Mouse (Mus musculus): ENCODE measurements around the gene Pcnp.
"Not testable (repeated sequence)": the region's sequence is repeated elsewhere in the genome, so short reads cannot be mapped to it uniquely, and the experiment has no call there.

The Pcnp gene

GRCm38 (mm10) chr16:55967221-55967620 lies 62.3 kb downstream of the Pcnp start:
- DNase-seq (ENCODE audit: low read depth), result no peak

DNA sequence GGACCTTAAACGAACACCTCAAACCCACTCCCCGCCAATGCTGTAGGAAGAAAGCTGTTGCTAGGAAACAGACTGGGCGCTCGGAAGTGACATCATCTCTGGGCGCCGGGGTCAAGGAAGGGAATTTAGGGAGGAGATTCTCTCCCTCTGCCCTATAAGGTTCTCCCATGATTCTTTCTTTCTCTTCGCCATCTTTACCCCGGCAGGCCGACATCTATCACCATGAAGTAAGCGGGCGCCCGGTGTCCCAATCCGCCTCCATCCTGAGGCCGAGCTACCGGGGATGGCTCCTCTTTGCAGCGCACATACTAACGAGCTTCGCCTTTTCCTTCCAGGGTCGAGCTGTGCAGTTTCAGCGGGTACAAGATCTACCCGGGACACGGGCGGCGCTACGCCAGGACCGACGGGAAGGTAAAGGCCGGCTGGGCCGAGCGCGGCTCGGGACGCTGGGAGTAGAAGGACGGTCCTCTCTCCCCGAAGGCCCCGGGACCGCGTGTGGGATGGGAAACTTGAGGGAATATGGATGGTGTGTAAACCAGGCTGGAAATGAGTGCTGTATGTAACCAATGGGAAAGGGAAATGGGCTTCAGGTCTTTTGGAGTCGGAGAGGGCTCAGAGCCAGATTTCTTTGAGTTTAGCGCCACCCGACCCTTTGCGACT lies 63.2 kb downstream of the Pcnp start, which contains the start of gene Rpl24:
Gene Rpl24 (plus strand): TSS at position 64 of the 660 bp plus-strand sequence.
- peak; percentile 94 for DNase-seq (ENCODE audit: low read depth)

DNA sequence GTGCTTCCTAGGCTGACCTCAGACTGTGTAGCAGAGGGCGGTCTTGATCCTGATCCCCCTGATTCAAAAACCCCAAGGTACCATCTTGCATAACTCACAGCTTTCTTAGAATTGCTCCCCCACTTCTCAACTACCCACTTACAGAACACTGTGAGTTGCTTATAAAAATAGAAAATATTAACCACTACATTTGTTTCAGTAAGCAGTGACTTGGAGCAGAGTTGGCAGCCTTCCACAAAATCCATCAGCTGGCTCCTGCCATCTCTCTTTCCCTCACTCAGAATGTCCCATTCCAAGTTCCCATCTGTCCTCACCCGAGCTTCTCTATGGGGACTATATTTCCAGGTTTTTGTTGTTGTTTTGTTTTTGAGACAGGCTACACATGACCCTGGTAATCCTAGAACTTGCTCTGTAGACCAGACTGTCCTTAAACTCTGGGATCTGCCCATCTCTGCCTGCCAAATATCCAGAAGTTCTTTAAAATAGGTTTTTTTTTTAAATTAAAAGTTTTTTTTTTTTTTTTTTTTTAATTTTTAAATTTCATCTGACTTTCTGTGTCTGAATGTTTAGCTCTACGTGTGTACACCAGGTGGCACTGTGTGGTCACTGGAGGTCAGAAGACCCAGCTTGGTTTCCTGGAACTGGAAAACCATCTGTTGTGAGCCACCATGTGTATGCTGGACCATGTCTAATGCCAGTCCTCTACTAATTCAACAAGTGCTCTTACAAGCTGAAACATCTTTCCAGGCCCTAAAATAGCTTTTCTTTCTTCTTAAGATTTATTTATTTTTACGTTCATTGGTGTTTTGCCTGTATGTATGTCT lies 65.2 kb downstream of the Pcnp start:
- peak; percentile 68 for DNase-seq (ENCODE audit: low read depth)

- not testable (repeated sequence) for DNase-seq (ENCODE audit: low read depth)
These were observed 66.5 kb downstream of the Pcnp start for GRCm38 (mm10) chr16:55963068-55963467.
